Mouse (Mus musculus): ENCODE data around the gene Ccdc60.

DNA sequence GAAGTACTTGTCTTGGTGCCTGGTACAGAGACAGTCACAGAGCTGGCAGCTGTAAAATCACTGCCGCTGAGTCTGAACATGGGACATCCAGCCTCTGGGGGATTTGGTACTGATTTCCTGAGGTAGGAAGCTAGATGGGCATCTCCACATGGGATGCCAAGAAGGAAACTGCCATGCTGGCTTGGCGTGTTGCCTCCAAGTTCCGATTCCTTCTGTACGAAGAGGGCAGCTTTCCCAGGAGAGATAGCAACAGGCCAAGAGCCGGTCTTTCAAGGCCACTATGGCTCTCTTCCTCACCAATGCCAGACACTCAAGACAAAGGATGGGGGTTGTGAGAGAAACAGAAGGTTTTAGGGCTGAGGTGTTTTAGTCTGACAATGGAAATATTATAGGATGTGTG is 26.8 kb downstream of the Ccdc60 start:
- TF ChIP-seq EP300 (IDR thresholded peaks at IDR 0.05; ENCODE audit: low read depth) (no peak), CTCF (IDR thresholded peaks at IDR 0.05; ENCODE audit: low read depth) (no peak)
